Mouse (Mus musculus): ENCODE measurements around the gene Clec16a.

Gene Clec16a

GRCm38 (mm10) chr16:10651804-10652203 is 106.7 kb downstream of the Clec16a start:
- no peak for DNase-seq

DNA sequence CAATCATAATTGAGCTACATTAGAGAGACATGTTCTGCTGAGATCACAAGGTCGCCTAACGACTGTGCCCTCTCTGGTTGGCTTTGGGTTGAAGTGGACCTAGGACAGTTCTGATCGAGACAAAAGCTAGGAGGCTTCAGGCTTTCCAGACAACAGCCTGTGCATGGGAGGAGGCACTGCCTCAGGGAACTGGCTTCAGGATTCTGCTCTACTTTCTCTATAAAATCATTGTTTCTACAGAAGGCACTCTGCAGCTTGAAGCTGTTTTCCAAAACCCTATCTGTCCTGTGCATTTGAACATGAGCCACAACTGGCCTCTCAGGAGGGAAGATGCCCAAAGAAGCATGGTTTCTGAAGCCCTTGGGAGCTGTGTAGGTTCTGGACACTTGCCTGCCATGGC is 107.8 kb downstream of the Clec16a start:
- DNase-seq, result no peak

- DNase-seq, result peak in 1 of 2 experiments; percentile 18
Observed at GRCm38 (mm10) chr16:10655236-10655635, 110.1 kb downstream of the Clec16a start.

DNA sequence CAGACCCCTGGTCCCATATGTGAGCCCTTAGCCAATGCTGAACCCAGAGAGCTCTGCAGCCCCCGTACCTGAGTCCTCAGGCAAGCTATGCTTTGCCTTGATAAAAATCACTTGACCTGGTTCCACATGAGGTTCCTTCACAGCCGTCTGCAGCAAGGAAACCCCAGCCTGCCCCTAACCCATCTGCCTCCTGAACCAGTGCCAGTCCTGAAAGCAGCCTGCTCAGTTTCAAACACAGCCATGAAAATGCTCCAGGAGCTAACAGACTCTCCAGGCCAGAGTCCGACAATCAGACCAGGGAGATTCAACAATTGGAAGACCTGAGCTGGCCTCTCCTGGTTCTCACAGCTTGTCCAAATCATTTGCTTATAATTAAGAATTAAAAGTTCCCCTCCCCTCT is 110.8 kb downstream of the Clec16a start:
- peak in 1 of 2 experiments; percentile 36 for DNase-seq

DNA sequence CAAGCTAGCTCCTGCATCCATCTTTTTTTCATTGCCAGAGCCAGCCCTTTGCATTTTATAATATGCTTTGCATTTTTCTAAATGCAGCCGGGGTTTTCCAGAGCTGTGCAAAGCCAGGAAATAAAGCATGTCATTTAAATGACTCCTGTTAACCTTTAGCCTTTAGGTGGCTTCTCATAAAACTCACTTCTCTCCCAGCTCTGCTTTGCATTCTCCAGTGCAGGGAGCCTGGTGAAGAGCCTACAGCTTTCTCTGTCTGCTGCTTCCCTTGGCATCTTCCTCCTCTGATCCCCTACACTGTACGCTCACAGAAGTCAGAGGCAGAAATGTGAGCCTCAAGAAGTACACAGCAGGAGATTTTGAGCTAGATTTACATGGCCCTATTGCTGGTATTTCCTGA is 111.3 kb downstream of the Clec16a start:
- DNase-seq, result no peak

- DNase-seq, result peak; percentile 69 to 82
Observed at GRCm38 (mm10) chr16:10656939-10657338, 111.8 kb downstream of the Clec16a start.

DNA sequence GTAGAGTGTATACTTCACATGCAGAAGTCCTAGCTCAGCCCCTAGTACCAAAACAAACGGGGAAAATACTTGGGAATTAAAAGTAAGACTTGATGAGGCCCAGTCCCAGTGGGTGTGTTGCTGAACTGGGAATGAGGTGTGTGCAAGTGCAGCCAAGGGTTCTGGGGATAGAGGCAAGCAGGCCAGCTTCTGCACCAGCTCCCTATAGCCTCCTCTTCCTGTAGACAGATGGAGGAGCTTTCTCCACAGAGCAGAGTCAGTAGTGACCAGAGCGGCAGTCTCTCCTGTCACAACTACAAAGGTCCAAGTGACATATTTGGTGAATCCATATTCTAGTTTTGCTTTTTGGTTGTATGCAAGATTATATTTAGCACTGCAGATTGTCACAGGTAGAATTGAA is 114.1 kb downstream of the Clec16a start:
- DNase-seq, result no peak

DNA sequence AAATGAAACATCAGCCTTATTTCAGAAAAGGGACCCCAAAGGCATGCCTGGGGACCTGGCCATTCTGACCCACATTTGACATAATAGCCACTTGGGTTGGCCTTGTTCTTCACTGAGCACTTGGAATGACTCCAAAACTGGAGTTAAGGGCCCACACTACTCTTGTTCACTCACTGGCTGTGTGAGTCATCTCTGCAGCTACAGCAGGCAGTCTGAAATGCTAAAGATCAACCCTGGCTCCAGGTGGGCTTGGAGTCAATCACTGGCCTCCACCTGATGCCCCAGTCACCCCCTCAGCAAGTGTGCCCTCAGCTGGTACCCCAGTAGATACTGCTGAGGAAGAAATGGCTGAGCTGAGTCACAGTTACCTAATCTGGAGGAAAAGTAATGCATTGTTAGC is 115.4 kb downstream of the Clec16a start:
- peak in 1 of 2 experiments; percentile 31 for DNase-seq

- no peak for DNase-seq
Observed at GRCm38 (mm10) chr16:10661385-10661784, 116.2 kb downstream of the Clec16a start.

- DNase-seq, result no peak
Observed at GRCm38 (mm10) chr16:10663890-10664731, 119.0 kb downstream of the Clec16a start.

GRCm38 (mm10) chr16:10664921-10665894 is 120.1 kb downstream of the Clec16a start:
- DNase-seq, result peak; percentile 38 to 65

DNA sequence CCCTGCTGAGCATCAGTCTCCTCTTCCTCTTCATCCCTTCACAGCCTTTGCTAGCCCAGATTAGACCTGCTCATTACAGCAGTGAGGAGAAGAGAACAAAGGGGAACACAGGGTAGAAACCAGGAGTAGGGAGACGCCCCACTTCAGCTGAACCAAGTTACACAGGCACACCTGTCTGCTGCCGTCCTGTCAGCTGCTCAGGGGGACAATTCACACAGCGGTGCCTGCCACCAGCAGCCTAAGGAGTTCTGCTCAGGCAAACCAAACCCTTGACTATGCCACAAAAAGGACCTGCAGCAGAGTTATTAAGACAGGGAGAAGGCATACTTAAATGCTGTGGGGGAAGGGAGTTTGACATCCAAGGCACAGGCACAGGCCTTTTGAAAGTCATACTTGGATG is 121.6 kb downstream of the Clec16a start:
- DNase-seq, result no peak

DNA sequence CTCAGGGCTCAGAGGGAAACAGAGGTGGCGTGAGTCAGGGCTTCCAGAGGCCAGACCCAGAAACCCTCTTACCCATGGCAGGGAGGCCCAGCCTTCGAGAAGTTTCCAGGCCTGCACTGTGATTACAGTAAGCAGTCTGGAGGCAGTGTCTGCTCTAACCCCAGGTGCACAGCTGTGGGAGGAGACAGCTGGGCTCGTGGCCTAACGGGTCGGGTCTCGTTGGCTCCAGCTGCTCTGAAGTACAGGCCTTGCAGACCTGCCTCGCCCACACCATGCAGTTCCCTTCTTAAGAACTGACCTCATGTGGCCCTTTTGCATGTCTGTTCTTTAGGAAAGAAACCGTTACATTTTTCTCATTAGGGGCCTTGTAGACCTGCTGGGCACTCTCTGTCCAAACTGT is 123.3 kb downstream of the Clec16a start:
- DNase-seq, result no peak

GRCm38 (mm10) chr16:10668991-10669703 is 124.0 kb downstream of the Clec16a start:
- no peak for DNase-seq

DNA sequence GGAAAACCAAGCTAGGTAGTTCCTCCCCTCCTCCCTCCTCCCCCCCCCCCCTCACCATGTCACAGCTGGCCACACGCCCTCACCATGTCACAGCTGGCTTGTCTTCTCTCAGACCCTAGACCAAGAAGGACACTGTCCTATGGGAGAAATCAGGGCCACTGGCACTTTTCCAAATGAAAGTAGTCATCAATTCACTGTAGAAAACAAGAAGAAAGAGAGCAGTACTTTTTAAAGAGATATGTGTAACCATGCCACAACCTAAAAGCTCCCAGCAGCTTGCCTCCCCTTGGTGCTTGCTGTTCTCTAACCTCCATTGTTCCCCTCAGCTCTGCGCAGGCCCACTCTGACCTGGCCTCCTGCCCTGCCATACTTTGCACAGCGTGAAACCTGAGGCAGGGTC is 124.8 kb downstream of the Clec16a start:
- no peak for DNase-seq

GRCm38 (mm10) chr16:10672490-10672889 is 127.4 kb downstream of the Clec16a start:
- DNase-seq, result peak in 1 of 2 experiments; percentile 28

- no peak for DNase-seq
Observed at GRCm38 (mm10) chr16:10674020-10674419, 128.9 kb downstream of the Clec16a start.

- DNase-seq, result no peak
Observed at GRCm38 (mm10) chr16:10674957-10675356, 129.8 kb downstream of the Clec16a start.

DNA sequence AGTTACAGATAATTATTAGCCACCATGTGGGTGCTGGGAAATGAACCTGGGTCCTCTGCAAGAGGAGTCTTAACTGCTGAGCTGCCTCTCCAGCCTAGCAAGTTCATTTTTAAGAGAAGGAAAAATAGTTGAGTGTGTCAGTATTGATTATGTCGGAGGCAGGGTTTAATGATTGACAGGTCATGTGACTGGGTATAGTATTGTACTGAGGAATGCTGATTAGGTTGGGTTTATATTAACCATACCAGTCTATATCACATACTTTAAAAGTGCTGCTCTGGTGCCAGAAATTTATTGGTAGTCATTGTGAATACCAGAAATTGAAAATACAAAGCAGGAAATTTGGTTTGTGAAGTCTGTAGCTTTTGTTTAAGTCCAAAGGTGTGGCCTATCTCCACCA is 130.5 kb downstream of the Clec16a start:
- DNase-seq, result no peak

GRCm38 (mm10) chr16:10676461-10677066 is 131.4 kb downstream of the Clec16a start:
- DNase-seq, result no peak

DNA sequence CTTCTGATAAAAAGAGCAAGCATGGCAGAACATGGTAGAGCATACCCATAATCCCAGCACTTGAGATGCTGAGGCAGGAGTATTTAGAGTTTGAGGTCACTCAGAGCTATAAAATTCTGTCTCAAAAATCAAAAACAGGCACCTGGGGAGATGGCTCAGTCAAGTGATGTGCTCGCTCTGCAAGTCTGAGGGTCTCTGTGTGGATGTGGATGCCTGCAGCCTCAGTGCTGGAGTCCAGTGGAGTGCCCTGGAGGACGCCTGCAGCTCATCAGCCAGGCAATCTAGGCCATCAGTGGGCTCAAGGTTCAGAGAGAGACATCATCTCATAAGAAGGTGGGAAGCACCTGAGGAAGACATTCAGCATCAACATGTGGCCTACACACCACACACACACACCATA is 137.4 kb downstream of the Clec16a start:
- no peak for DNase-seq
